Mouse (Mus musculus): ENCODE results near the gene S100a5. TPM values are rescaled to one million over a fixed set of nuclear protein-coding genes. Genes with fewer than 3 reads are reported as not detected.
A peak's percentile ranks its signal among the peaks of the same experiment; 100 is the strongest.

S100a5 gene
- total RNA-seq, 1 experiment from 2014 or later: not detected

- no peak for ATAC-seq (ENCODE audit: extremely low read depth, insufficient number of reproducible peaks, low FRiP score, poor library complexity, severe bottlenecking)
Measured at GRCm38 (mm10) chr3:90653717-90654116, 45.4 kb downstream of the S100a5 start, which contains the start of gene S100a7a. Gene S100a7a, plus strand, starts transcription at chr3:90654017.

GRCm38 (mm10) chr3:90657405-90657804 is 49.1 kb downstream of the S100a5 start:
- ATAC-seq (ENCODE audit: extremely low read depth, insufficient number of reproducible peaks, low FRiP score, poor library complexity, severe bottlenecking): peak; percentile 74

- ATAC-seq (ENCODE audit: extremely low read depth, insufficient number of reproducible peaks, low FRiP score, poor library complexity, severe bottlenecking): no peak
Measured at GRCm38 (mm10) chr3:90659364-90660044, 51.2 kb downstream of the S100a5 start.

Other genes with a start within 250 kb of the S100a5 start
- gene Slc27a3, start 218.6 kb upstream of the S100a5 start, total RNA-seq (2017): 0.35 and 2.7 TPM in 2 replicates
- gene Ints3, start 174.9 kb upstream of the S100a5 start, total RNA-seq (2017): 17.3 and 23.2 TPM in 2 replicates
- gene Npr1, start 142.7 kb upstream of the S100a5 start, total RNA-seq (2017): 0.12 TPM in 1 of 2 replicates, not detected in the other
- gene Ilf2, start 132.4 kb upstream of the S100a5 start, total RNA-seq (2017): 64.5 and 67.2 TPM in 2 replicates
- 41.6 and 45.4 TPM in 2 replicates for gene Snapin, start 117.5 kb upstream of the S100a5 start, total RNA-seq (2017)
- 101 and 106 TPM in 2 replicates for gene Chtop, start 99.0 kb upstream of the S100a5 start, total RNA-seq (2017)
- gene S100a1, start 94.1 kb upstream of the S100a5 start, total RNA-seq (2017): 11.2 and 13.0 TPM in 2 replicates
- gene S100a13, start 94.1 kb upstream of the S100a5 start, total RNA-seq (2017): 35.1 and 41.4 TPM in 2 replicates
- 1.6 and 2.0 TPM in 2 replicates for gene S100a14, start 81.7 kb upstream of the S100a5 start, total RNA-seq (2017)
- not detected in 2 replicates for gene S100a16, start 71.3 kb upstream of the S100a5 start, total RNA-seq (2017)
- gene S100a3, start 47.9 kb upstream of the S100a5 start, total RNA-seq (2017): 1.4 and 2.3 TPM in 2 replicates
- gene S100a2, start 18.3 kb upstream of the S100a5 start, total RNA-seq (2017): not detected in 2 replicates
- not detected in 2 replicates for gene Gm42674, start 6.6 kb upstream of the S100a5 start, total RNA-seq (2017)
- gene S100a4, start 4.8 kb upstream of the S100a5 start, total RNA-seq (2017): 88.4 and 95.9 TPM in 2 replicates
- 1,146 and 1,580 TPM in 2 replicates for gene S100a6, start 4.4 kb downstream of the S100a5 start, total RNA-seq (2017)
- gene S100a7a, start 45.5 kb downstream of the S100a5 start, total RNA-seq (2017): 0.81 and 1.1 TPM in 2 replicates
- gene S100a8, start 60.5 kb downstream of the S100a5 start, total RNA-seq (2017): 8,742 and 9,143 TPM in 2 replicates
- gene S100a9, start 87.2 kb downstream of the S100a5 start, total RNA-seq (2017): 13,076 and 15,649 TPM in 2 replicates
- 5.4 and 6.2 TPM in 2 replicates for gene Pglyrp4, start 118.4 kb downstream of the S100a5 start, total RNA-seq (2017)
- gene Gm5849, start 169.4 kb downstream of the S100a5 start, total RNA-seq (2017): not detected in 2 replicates

Data from neutrophil, adult 5-6 weeks (primary cell).